Mouse (Mus musculus) liver, adult 2 months (tissue): ENCODE data around the gene Acot8.

ENCODE experiments used
- CTCF ChIP-seq: fragments of 200-500 bp; IDR thresholded peaks from 2 replicates; pipeline ENCODE4 v1.5.1; 2011; ENCODE audit warnings: low read depth, low read length, control low read depth
- POLR2A ChIP-seq: fragments of 200-500 bp; IDR thresholded peaks from 2 replicates; pipeline ENCODE4 v1.6.1; 2011; ENCODE audit warnings: low read length, control low read depth; ENCODE audit not compliant: insufficient read depth; ENCODE audit errors: extremely low read depth

GRCm38 (mm10) chr2:164758692-164759091 is 46.0 kb downstream of the Acot8 start:
- TF ChIP-seq POLR2A (no peak), CTCF (no peak)
